Mouse (Mus musculus) limb, embryonic 11.5 days (tissue): ENCODE data around the gene Napepld. TPM values are rescaled to one million over a fixed set of nuclear protein-coding genes. Genes with fewer than 3 reads are reported as not detected.

ENCODE experiments used
- ATAC-seq: fragments of 200-750 bp; cut with Nextera tagmentation; 2 replicates; pipeline ENCODE4 v1.8.0; 2017; ENCODE audit warnings: low read depth; ENCODE audit not compliant: insufficient number of reproducible peaks, low FRiP score, low TSS enrichment
- DNase-seq: peaks from one replicate; pipeline ENCODE4 v3.0.0-alpha.2; 2015; ENCODE audit warnings: low spot score
- H3K27ac ChIP-seq: fragments of 300-500 bp; sonication (generic); replicated peaks from 2 replicates; pipeline ENCODE4 v1.5.1; 2014; ENCODE audit warnings: low read depth, mild to moderate bottlenecking, low read length
- H3K27me3 ChIP-seq: fragments of 300-500 bp; sonication (generic); 2 replicates; pipeline ENCODE4 v1.6.1; 2014; ENCODE audit warnings: mild to moderate bottlenecking, low read length, mixed read lengths; ENCODE audit not compliant: control insufficient read depth, insufficient read depth
- H3K36me3 ChIP-seq: fragments of 300-500 bp; sonication (generic); 2 replicates; pipeline ENCODE4 v1.6.1; 2014; ENCODE audit warnings: mild to moderate bottlenecking, low read length, moderate library complexity, mixed read lengths; ENCODE audit not compliant: control insufficient read depth, insufficient read depth
- H3K4me1 ChIP-seq: fragments of 300-500 bp; sonication (generic); 2 replicates; pipeline ENCODE4 v1.6.1; 2014; ENCODE audit warnings: low read length, mixed read lengths; ENCODE audit not compliant: control insufficient read depth, insufficient read depth
- H3K4me2 ChIP-seq: fragments of 300-500 bp; sonication (generic); 2 replicates; pipeline ENCODE4 v1.6.1; 2014; ENCODE audit warnings: low read depth, mild to moderate bottlenecking, moderate library complexity; ENCODE audit not compliant: severe bottlenecking
- H3K4me3 ChIP-seq: fragments of 300-500 bp; sonication (generic); 2 replicates; pipeline ENCODE4 v1.5.1; 2014; ENCODE audit warnings: low read depth, low read length
- H3K9ac ChIP-seq: fragments of 300-500 bp; sonication (generic); 2 replicates; pipeline ENCODE4 v1.6.1; 2014; ENCODE audit warnings: mild to moderate bottlenecking, low read length
- H3K9me3 ChIP-seq: fragments of 300-500 bp; sonication (generic); 2 replicates; pipeline ENCODE4 v1.6.1; 2016; ENCODE audit warnings: low read length; ENCODE audit not compliant: control insufficient read depth
- WGBS: fragments of 180-500 bp; shearing (Covaris S2); extraction: QIAGEN DNeasy Blood & Tissue Kit; methylation state at CpG from one replicate; pipeline ENCODE4 v1.1.7; 2014; 5-methylcytosine and 5-hydroxymethylcytosine counted together
- polyA plus RNA-seq: library from polyadenylated mRNA; unstranded; fragments of >200 nt; fragmentation: Nextera tagmentation; extraction: Ambion mirVana; gene quantifications from 2 replicates; pipeline ENCODE4 v1.2.1, GENCODE M21; 2014

The Napepld gene
- polyA plus RNA-seq, 1 experiment from 2014 or later = 4.5 TPM

DNA sequence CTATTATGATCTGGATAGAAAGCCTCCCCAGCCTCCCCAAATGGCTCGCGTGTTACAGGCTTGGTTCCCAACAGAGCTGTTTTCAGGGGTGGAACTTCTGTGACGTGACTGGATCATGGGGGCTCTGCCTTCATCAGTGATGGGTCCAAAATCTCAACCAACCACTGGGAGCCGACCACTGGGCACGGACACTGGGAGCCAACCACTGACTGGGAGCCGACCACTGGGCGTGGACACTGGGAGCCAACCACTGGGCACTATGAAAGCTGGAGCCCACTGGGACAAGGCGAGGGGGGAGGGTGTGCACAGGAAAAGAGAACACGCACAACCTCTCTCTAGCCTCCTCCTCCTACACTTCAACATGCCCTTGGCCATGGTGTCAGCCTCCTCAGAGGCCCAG is 17.4 kb downstream of the Napepld start:
- H3K9me3 ChIP-seq = no peaks in the 10 kb centered on the region
- H3K4me1 ChIP-seq = no peaks in the 10 kb centered on the region
- no peak overlapping the region for H3K4me2 ChIP-seq
- H3K27me3 ChIP-seq = no peaks in the 10 kb centered on the region
- 95% methylated on average over 9 of the region's 9 CpGs for WGBS
- no peaks in the 10 kb centered on the region for H3K36me3 ChIP-seq
- no peak for DNase-seq
- no peak for ATAC-seq
- H3K4me3 ChIP-seq = no peak overlapping the region
- no peak overlapping the region for H3K27ac ChIP-seq
- no peak overlapping the region for H3K9ac ChIP-seq

DNA sequence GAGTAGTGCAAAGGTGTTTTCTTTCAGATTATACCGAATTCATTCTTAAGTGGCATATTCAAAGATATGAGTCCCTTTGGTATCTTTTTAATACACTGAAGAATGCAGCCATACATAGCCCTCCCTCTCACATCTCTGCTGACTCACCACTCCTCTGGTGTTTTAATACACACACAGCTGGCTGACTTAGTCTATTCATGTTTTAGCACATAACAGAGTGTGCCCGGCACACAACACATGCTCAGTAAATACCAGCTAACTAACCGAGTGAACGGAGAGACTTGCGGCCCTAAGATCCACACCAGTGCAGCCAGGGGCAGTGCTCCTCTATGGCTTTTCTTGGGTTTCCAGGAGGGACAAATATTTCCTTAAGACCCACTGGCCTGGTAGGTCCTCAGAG is 20.3 kb downstream of the Napepld start:
- H3K27ac ChIP-seq = no peak overlapping the region
- no peak overlapping the region for H3K9ac ChIP-seq
- H3K4me2 ChIP-seq = no peak overlapping the region
- H3K4me1 ChIP-seq = no peaks in the 10 kb centered on the region
- H3K27me3 ChIP-seq = no peaks in the 10 kb centered on the region
- WGBS = 88% methylated on average over 5 of the region's 5 CpGs
- H3K9me3 ChIP-seq = no peaks in the 10 kb centered on the region
- DNase-seq (no peak), ATAC-seq (no peak)
- no peak overlapping the region for H3K4me3 ChIP-seq
- H3K36me3 ChIP-seq = no peaks in the 10 kb centered on the region

DNA sequence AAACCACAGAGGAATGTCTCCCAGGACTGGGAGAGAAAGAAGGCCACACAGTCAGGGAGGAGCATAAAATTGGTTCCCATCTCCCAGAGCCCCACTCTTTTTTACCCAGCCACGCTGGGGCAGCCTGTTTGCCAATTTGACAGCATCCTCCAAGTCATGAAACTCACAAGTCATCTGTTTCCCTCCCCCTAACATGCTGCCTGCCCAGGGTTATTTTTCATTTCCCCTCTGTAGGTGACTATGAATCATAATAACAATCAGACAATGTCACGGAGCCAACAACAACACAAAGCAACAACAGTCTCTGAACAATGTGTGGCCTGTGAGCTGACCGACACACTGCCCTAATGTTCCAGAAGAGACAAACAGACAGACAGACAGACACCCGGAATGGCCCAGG is 21.2 kb downstream of the Napepld start:
- ATAC-seq (no peak), DNase-seq (no peak)
- no peak overlapping the region for H3K4me3 ChIP-seq
- no peak overlapping the region for H3K4me2 ChIP-seq
- H3K27ac ChIP-seq = no peak overlapping the region
- no peak overlapping the region for H3K9ac ChIP-seq
- H3K27me3 ChIP-seq = no peaks in the 10 kb centered on the region
- no peaks in the 10 kb centered on the region for H3K9me3 ChIP-seq
- no peaks in the 10 kb centered on the region for H3K36me3 ChIP-seq
- H3K4me1 ChIP-seq = no peaks in the 10 kb centered on the region
- 85% methylated on average over 4 of the region's 4 CpGs for WGBS

DNA sequence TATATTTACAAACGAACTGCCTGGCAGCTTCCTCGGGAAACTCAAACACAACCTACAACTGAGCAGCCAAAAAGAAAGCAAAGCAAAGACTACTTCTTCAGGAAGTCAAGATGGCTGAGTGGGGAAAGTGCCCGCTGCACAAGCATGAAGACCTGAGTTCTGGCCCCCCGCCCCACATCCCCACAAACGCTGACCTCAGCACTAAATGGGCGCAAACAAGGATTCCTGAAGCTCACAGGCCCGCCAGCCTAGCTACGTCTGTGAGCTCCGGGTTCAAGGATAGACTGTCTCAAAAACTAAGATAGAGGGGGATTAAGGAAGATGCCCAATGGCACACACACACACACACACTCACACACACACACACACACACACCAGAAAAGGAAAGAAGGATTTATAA is 22.8 kb downstream of the Napepld start:
- peaks cover 5% of the 10 kb centered on the region; the same call in 1 of the 2 replicates for H3K4me1 ChIP-seq
- H3K9ac ChIP-seq = no peak overlapping the region
- H3K4me2 ChIP-seq = no peak overlapping the region
- no peaks in the 10 kb centered on the region for H3K36me3 ChIP-seq
- DNase-seq = no peak
- no peak overlapping the region for H3K27ac ChIP-seq
- 95% methylated on average over 9 of the region's 9 CpGs for WGBS
- H3K4me3 ChIP-seq = no peak overlapping the region
- no peak for ATAC-seq
- no peaks in the 10 kb centered on the region for H3K9me3 ChIP-seq
- H3K27me3 ChIP-seq = no peaks in the 10 kb centered on the region

DNA sequence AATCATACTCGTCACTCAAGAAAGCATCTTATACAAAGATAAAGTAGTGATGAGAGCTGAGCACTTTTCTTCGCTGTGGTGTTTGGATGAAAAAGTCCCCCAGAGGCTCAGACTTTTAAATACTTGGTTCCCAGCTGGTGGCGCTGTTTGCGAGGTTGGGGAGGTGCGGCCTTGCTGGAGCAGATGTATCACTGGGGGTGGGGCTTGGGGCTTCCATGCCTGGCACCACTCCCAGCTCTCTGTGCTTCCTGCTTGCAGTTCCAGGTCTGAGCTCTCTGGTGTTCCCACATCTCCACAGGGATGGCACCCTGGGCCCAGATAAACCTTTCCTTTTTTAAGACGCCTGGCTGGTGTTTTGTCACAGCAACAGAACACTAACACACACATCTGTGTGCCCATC is 23.3 kb downstream of the Napepld start:
- Histone ChIP-seq H3K27ac (no peak overlapping the region), H3K4me3 (no peak overlapping the region), H3K4me1 (peaks cover 5% of the 10 kb centered on the region; the same call in 1 of the 2 replicates), H3K4me2 (no peak overlapping the region), H3K27me3 (no peaks in the 10 kb centered on the region), H3K36me3 (no peaks in the 10 kb centered on the region), H3K9ac (no peak overlapping the region), H3K9me3 (no peaks in the 10 kb centered on the region)
- DNase-seq (no peak), ATAC-seq (no peak)
- 91% methylated on average over 6 of the region's 6 CpGs for WGBS

GRCm38 (mm10) chr5:21675494-21675893 is 25.7 kb downstream of the Napepld start:
- Histone ChIP-seq H3K9ac (no peak overlapping the region), H3K27me3 (no peaks in the 10 kb centered on the region), H3K9me3 (no peaks in the 10 kb centered on the region), H3K4me2 (no peak overlapping the region), H3K27ac (no peak overlapping the region), H3K4me3 (no peak overlapping the region), H3K36me3 (no peaks in the 10 kb centered on the region), H3K4me1 (peaks cover 5% of the 10 kb centered on the region; the same call in 1 of the 2 replicates)
- ATAC-seq = no peak
- 93% methylated on average over 23 of the region's 23 CpGs for WGBS
- no peak for DNase-seq

- WGBS = 78% methylated on average over 12 of the region's 12 CpGs
- Histone ChIP-seq H3K4me2 (no peak overlapping the region), H3K9me3 (no peaks in the 10 kb centered on the region), H3K27me3 (no peaks in the 10 kb centered on the region), H3K36me3 (no peaks in the 10 kb centered on the region), H3K27ac (no peak overlapping the region), H3K4me3 (no peak overlapping the region), H3K9ac (no peak overlapping the region), H3K4me1 (peaks cover 5% of the 10 kb centered on the region; the same call in 1 of the 2 replicates)
- DNase-seq (no peak), ATAC-seq (no peak)
Observed at GRCm38 (mm10) chr5:21675019-21675418, 26.2 kb downstream of the Napepld start.

GRCm38 (mm10) chr5:21673742-21674141 is 27.5 kb downstream of the Napepld start:
- ATAC-seq (no peak), DNase-seq (no peak)
- no peak overlapping the region; the same call in 1 of the 2 replicates for H3K27ac ChIP-seq
- H3K4me3 ChIP-seq = no peak overlapping the region
- peaks cover 5% of the 10 kb centered on the region; the same call in 1 of the 2 replicates for H3K4me1 ChIP-seq
- no peak overlapping the region for H3K4me2 ChIP-seq
- WGBS = 83% methylated on average over 9 of the region's 9 CpGs
- no peaks in the 10 kb centered on the region for H3K27me3 ChIP-seq
- H3K36me3 ChIP-seq = no peaks in the 10 kb centered on the region
- no peak overlapping the region for H3K9ac ChIP-seq
- no peaks in the 10 kb centered on the region for H3K9me3 ChIP-seq
